Mouse (Mus musculus): ENCODE data around the gene Slpi. TPM values are rescaled to one million over a fixed set of nuclear protein-coding genes. Genes with fewer than 3 reads are reported as not detected.

Slpi gene
- total and polyA plus RNA-seq, 2 experiments from 2014 or later = 0.71 TPM; not detected in 1

DNA sequence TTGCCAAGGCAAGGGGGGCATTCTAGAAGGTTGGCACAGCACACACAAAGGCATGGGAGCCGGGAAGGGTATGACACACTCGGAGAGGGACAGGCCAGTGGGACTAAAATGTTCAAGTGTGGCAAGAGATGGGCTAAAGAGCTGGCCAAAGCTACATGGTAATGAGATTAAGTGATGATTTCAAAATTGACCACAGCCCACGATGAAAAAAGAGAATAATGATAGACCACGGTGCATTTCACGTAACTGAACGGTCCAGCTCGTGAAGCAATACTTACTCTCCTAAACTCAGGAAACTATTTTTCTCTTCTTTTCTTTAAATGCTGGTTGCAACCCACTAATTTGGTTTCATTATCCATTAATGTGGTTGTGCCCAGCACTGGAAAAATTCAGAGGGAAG is 7.2 kb upstream of the Slpi start:
- WGBS = 93% methylated on average over 7 of the region's 7 CpGs
- no peak overlapping the region for H3K4me2 ChIP-seq (ENCODE audit: low read depth)
- H3K27ac ChIP-seq (ENCODE audit: low read depth, low read length) = no peak overlapping the region
- no peaks in the 10 kb centered on the region for H3K9me3 ChIP-seq (ENCODE audit: low read length)
- no peak for ATAC-seq
- H3K4me1 ChIP-seq (ENCODE audit: insufficient read depth) = peaks cover 3% of the 10 kb centered on the region; the same call in 1 of the 2 replicates
- TF ChIP-seq CTCF (IDR thresholded peaks at IDR 0.05; ENCODE audit: low read depth) = no peak
- no peak for DNase-seq
- no peak overlapping the region for H3K4me3 ChIP-seq (ENCODE audit: low read depth, low read length)
- H3K36me3 ChIP-seq (ENCODE audit: insufficient read depth) = no peaks in the 10 kb centered on the region
- H3K9ac ChIP-seq = no peak overlapping the region
- H3K27me3 ChIP-seq (ENCODE audit: insufficient read depth, low read length) = peaks cover 24% of the 10 kb centered on the region

- Histone ChIP-seq H3K36me3 (ENCODE audit: insufficient read depth) (no peaks in the 10 kb centered on the region), H3K4me3 (ENCODE audit: low read depth, low read length) (no peak overlapping the region), H3K4me2 (ENCODE audit: low read depth) (no peak overlapping the region), H3K27me3 (ENCODE audit: insufficient read depth, low read length) (no peaks in the 10 kb centered on the region), H3K4me1 (ENCODE audit: insufficient read depth) (no peaks in the 10 kb centered on the region), H3K9ac (no peak overlapping the region), H3K9me3 (ENCODE audit: low read length) (no peaks in the 10 kb centered on the region), H3K27ac (ENCODE audit: low read depth, low read length) (no peak overlapping the region)
- TF ChIP-seq CTCF (IDR thresholded peaks at IDR 0.05; ENCODE audit: low read depth) = no peak
- DNase-seq (no peak), ATAC-seq (no peak)
- WGBS = 87% methylated on average over 29 of the region's 29 CpGs
These were observed 4.2 kb upstream of the Slpi start for GRCm38 (mm10) chr2:164393126-164393525.

- Histone ChIP-seq H3K4me3 (ENCODE audit: low read depth, low read length) (peak overlapping the region; percentile 52), H3K36me3 (ENCODE audit: insufficient read depth) (no peaks in the 10 kb centered on the region), H3K27me3 (ENCODE audit: insufficient read depth, low read length) (no peaks in the 10 kb centered on the region), H3K9me3 (ENCODE audit: low read length) (no peaks in the 10 kb centered on the region), H3K4me2 (ENCODE audit: low read depth) (peak overlapping the region; percentile 63), H3K4me1 (ENCODE audit: insufficient read depth) (no peaks in the 10 kb centered on the region), H3K27ac (ENCODE audit: low read depth, low read length) (peak overlapping the region; percentile 66), H3K9ac (peak overlapping the region; percentile 69)
- ATAC-seq = peak; percentile 82
- peak; percentile 92 for DNase-seq
- TF ChIP-seq CTCF (IDR thresholded peaks at IDR 0.05; ENCODE audit: low read depth) = peak; percentile 90
- WGBS = 3% methylated on average over 30 of the region's 30 CpGs
These were observed 604 bp upstream of the Slpi start for GRCm38 (mm10) chr2:164389499-164389898.

DNA sequence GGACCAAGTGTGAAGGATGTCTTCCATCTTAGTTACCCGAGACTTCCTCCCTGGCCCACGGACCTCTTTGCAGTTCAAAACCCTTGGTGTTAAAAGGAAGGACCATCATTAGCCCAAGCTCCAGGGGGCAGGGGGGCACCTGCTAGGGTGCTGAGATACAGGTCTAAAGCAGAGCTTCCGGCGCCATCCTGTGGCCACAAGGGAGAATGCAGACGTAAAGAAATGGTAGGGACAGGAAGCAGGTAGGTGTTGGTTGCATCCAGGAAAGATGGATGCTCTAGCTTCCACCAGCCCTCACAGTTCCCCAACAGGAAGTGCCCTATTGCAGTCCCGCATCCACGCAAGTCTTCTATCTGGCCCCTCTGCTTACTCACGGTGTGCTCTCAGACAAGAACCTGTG is 1.9 kb downstream of the Slpi start:
- DNase-seq (peak; percentile 55), ATAC-seq (no peak)
- TF ChIP-seq CTCF (IDR thresholded peaks at IDR 0.05; ENCODE audit: low read depth) = peak; percentile 78
- Histone ChIP-seq H3K9me3 (ENCODE audit: low read length) (no peaks in the 10 kb centered on the region), H3K36me3 (ENCODE audit: insufficient read depth) (no peaks in the 10 kb centered on the region), H3K4me1 (ENCODE audit: insufficient read depth) (no peaks in the 10 kb centered on the region), H3K4me2 (ENCODE audit: low read depth) (no peak overlapping the region), H3K27me3 (ENCODE audit: insufficient read depth, low read length) (no peaks in the 10 kb centered on the region), H3K27ac (ENCODE audit: low read depth, low read length) (no peak overlapping the region), H3K9ac (no peak overlapping the region), H3K4me3 (ENCODE audit: low read depth, low read length) (no peak overlapping the region)
- WGBS = 27% methylated on average over 8 of the region's 8 CpGs

- Histone ChIP-seq H3K4me3 (ENCODE audit: low read depth, low read length) (no peak overlapping the region), H3K9me3 (ENCODE audit: low read length) (no peaks in the 10 kb centered on the region), H3K27ac (ENCODE audit: low read depth, low read length) (no peak overlapping the region), H3K36me3 (ENCODE audit: insufficient read depth) (no peaks in the 10 kb centered on the region), H3K4me2 (ENCODE audit: low read depth) (no peak overlapping the region), H3K9ac (no peak overlapping the region), H3K27me3 (ENCODE audit: insufficient read depth, low read length) (no peaks in the 10 kb centered on the region), H3K4me1 (ENCODE audit: insufficient read depth) (no peaks in the 10 kb centered on the region)
- WGBS = 8% methylated on average over 18 of the region's 18 CpGs
- ATAC-seq = peak; percentile 63
- peak; percentile 51 for DNase-seq
- TF ChIP-seq CTCF (IDR thresholded peaks at IDR 0.05; ENCODE audit: low read depth) = no peak
These were observed 2.8 kb downstream of the Slpi start for GRCm38 (mm10) chr2:164385927-164386763.

- Histone ChIP-seq H3K4me2 (ENCODE audit: low read depth) (no peak overlapping the region), H3K4me3 (ENCODE audit: low read depth, low read length) (no peak overlapping the region), H3K27me3 (ENCODE audit: insufficient read depth, low read length) (no peaks in the 10 kb centered on the region), H3K9me3 (ENCODE audit: low read length) (no peaks in the 10 kb centered on the region), H3K4me1 (ENCODE audit: insufficient read depth) (no peaks in the 10 kb centered on the region), H3K9ac (no peak overlapping the region), H3K36me3 (ENCODE audit: insufficient read depth) (no peaks in the 10 kb centered on the region), H3K27ac (ENCODE audit: low read depth, low read length) (no peak overlapping the region)
- ATAC-seq (no peak), DNase-seq (no peak)
- TF ChIP-seq CTCF (IDR thresholded peaks at IDR 0.05; ENCODE audit: low read depth) = no peak
- 44% methylated on average over 11 of the region's 11 CpGs for WGBS
These were observed 5.1 kb downstream of the Slpi start for GRCm38 (mm10) chr2:164383656-164384399.

GRCm38 (mm10) chr2:164382971-164383370 is 5.9 kb downstream of the Slpi start:
- no peak overlapping the region for H3K27ac ChIP-seq (ENCODE audit: low read depth, low read length)
- DNase-seq (no peak), ATAC-seq (no peak)
- no peak overlapping the region for H3K4me2 ChIP-seq (ENCODE audit: low read depth)
- H3K4me1 ChIP-seq (ENCODE audit: insufficient read depth) = no peaks in the 10 kb centered on the region
- TF ChIP-seq CTCF (IDR thresholded peaks at IDR 0.05; ENCODE audit: low read depth) = no peak
- H3K9me3 ChIP-seq (ENCODE audit: low read length) = no peaks in the 10 kb centered on the region
- H3K4me3 ChIP-seq (ENCODE audit: low read depth, low read length) = no peak overlapping the region
- no peak overlapping the region for H3K9ac ChIP-seq
- H3K27me3 ChIP-seq (ENCODE audit: insufficient read depth, low read length) = no peaks in the 10 kb centered on the region
- WGBS = 87% methylated on average over 3 of the region's 3 CpGs
- H3K36me3 ChIP-seq (ENCODE audit: insufficient read depth) = no peaks in the 10 kb centered on the region

Measured in forebrain, postnatal 0 days (tissue).